Mouse (Mus musculus) limb, embryonic 14.5 days (tissue): Measurements from ENCODE around the gene Olfr101. TPM values are rescaled to one million over a fixed set of nuclear protein-coding genes. Genes with fewer than 3 reads are reported as not detected.
A peak's percentile ranks its signal among the peaks of the same experiment; 100 is the strongest.

Experiments
- ATAC-seq: fragments of 200-750 bp; cut with Nextera tagmentation; 2 replicates; pipeline ENCODE4 v1.8.0; 2017; ENCODE audit warnings: low read depth, moderate number of reproducible peaks, moderate TSS enrichment; ENCODE audit not compliant: low FRiP score
- DNase-seq: peaks from one replicate; pipeline ENCODE4 v3.0.0-alpha.2; 2015; ENCODE audit warnings: low spot score
- H3K27ac ChIP-seq: fragments of 300-500 bp; sonication (generic); replicated peaks from 2 replicates; pipeline ENCODE4 v1.5.1; 2014; ENCODE audit warnings: low read depth, mild to moderate bottlenecking, low read length, moderate library complexity, mixed read lengths
- H3K27me3 ChIP-seq: fragments of 300-500 bp; sonication (generic); 2 replicates; pipeline ENCODE4 v1.6.1; 2014; ENCODE audit warnings: low read length, mixed read lengths; ENCODE audit not compliant: control insufficient read depth, insufficient read depth
- H3K36me3 ChIP-seq: fragments of 300-500 bp; sonication (generic); 2 replicates; pipeline ENCODE4 v1.6.1; 2014; ENCODE audit warnings: mild to moderate bottlenecking, low read length, moderate library complexity, mixed read lengths; ENCODE audit not compliant: control insufficient read depth, insufficient read depth
- H3K4me1 ChIP-seq: fragments of 300-500 bp; sonication (generic); 2 replicates; pipeline ENCODE4 v1.6.1; 2014; ENCODE audit warnings: antibody characterized with exemption, low read length, mixed read lengths; ENCODE audit not compliant: control insufficient read depth, insufficient read depth
- H3K4me2 ChIP-seq: fragments of 300-500 bp; sonication (generic); replicated peaks from 2 replicates; pipeline ENCODE4 v1.6.1; 2014; ENCODE audit warnings: low read depth, mild to moderate bottlenecking, low read length, moderate library complexity; ENCODE audit not compliant: severe bottlenecking
- H3K4me3 ChIP-seq: fragments of 300-500 bp; sonication (generic); replicated peaks from 2 replicates; pipeline ENCODE4 v1.5.1; 2014; ENCODE audit warnings: low read length
- H3K9ac ChIP-seq: fragments of 300-500 bp; sonication (generic); 2 replicates; pipeline ENCODE4 v1.6.1; 2014; ENCODE audit warnings: mild to moderate bottlenecking, low read depth, low read length, moderate library complexity; ENCODE audit not compliant: severe bottlenecking
- H3K9me3 ChIP-seq: fragments of 300-500 bp; sonication (generic); 2 replicates; pipeline ENCODE4 v1.6.1; 2016; ENCODE audit warnings: low read length; ENCODE audit not compliant: control insufficient read depth
- POLR2A ChIP-seq: fragments of 200-500 bp; IDR thresholded peaks from 2 replicates; pipeline ENCODE4 v1.8.0; 2012; ENCODE audit warnings: inconsistent platforms, mild to moderate bottlenecking, moderate library complexity, borderline replicate concordance; ENCODE audit not compliant: insufficient read depth, insufficient read length; ENCODE audit errors: extremely low read depth
- WGBS: fragments of 180-500 bp; shearing (Covaris S2); extraction: QIAGEN DNeasy Blood & Tissue Kit; methylation state at CpG from one replicate; pipeline ENCODE4 v1.1.7; 2014; 5-methylcytosine and 5-hydroxymethylcytosine counted together
- polyA plus RNA-seq, 2 experiments: library from polyadenylated mRNA; depleted of rRNA in 1 of 2; stranded (reverse) in 1 of 2; unstranded in 1 of 2; fragments of >200 nt; fragmentation: Nextera tagmentation in 1 of 2; extraction: Ambion mirVana in 1 of 2; gene quantifications; 2 replicates each; pipeline versions ENCODE4 v1.2.1 to v1.2.3; 2012 to 2014

Gene Olfr101
- polyA plus RNA-seq, 2 experiments: not detected

DNA sequence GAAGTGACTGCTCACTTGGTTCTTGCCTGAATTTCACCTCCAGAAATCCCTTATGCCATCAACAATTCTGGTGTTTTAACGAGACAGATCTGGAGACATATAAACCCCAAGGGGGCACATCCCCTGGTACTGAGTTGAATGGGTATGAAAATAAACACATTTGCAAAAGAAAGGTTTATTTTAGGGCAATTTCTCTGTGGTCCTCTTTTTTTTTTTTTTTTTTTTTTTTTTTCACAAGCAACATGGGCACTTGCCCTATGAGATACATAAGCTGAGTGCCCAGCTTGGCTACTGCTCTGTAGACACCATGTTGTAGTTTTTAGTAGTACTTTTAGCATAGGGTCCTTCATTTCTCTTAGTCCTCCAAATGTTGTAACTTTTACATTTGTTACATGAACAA, 20.8 kb downstream of the Olfr101 start, which contains the start of gene Olfr99:
TSS of gene Olfr99 (minus strand) at position 101 of the 400 bp plus-strand sequence.
- H3K27ac ChIP-seq: no peak within 1 kb of the TSS
- no peaks in the 10 kb centered on the region for H3K4me1 ChIP-seq
- TF ChIP-seq POLR2A: no peak
- ATAC-seq (no peak), DNase-seq (no peak)
- H3K9ac ChIP-seq: no peak within 1 kb of the TSS
- no peak within 1 kb of the TSS for H3K4me2 ChIP-seq
- 71% methylated on average over 1 of the region's 1 CpGs for WGBS
- no peaks in the 10 kb centered on the region for H3K9me3 ChIP-seq
- no peaks in the 10 kb centered on the region for H3K27me3 ChIP-seq
- H3K4me3 ChIP-seq: no peak within 1 kb of the TSS
- no peaks in the 10 kb centered on the region for H3K36me3 ChIP-seq

DNA sequence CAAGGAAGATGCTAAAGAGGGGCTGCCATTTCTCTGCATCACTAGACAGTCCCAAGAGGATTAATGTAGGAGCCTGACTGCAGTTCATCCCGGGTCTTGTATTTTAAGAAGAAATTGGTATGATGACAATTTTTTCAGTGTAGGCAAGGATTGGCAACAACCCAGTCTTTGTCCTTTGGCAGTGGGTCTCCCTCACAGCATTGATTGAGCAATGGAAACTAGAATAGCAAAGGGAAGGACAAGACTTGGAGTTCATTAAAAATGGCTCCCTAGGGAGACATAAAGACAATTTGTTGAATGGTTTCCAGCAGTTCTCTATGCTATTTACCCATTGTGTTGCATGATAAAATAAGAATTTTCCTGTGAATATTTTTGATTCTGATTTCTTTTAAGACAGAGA, 23.8 kb downstream of the Olfr101 start:
- DNase-seq: no peak
- H3K4me3 ChIP-seq: no peak overlapping the region
- no peak for TF ChIP-seq POLR2A
- H3K9ac ChIP-seq: no peak overlapping the region
- no peaks in the 10 kb centered on the region for H3K4me1 ChIP-seq
- H3K36me3 ChIP-seq: no peaks in the 10 kb centered on the region
- H3K9me3 ChIP-seq: no peaks in the 10 kb centered on the region
- no peaks in the 10 kb centered on the region for H3K27me3 ChIP-seq
- no peak overlapping the region for H3K27ac ChIP-seq
- no peak overlapping the region for H3K4me2 ChIP-seq
- no peak for ATAC-seq
- 76% methylated on average over 1 of the region's 1 CpGs for WGBS

DNA sequence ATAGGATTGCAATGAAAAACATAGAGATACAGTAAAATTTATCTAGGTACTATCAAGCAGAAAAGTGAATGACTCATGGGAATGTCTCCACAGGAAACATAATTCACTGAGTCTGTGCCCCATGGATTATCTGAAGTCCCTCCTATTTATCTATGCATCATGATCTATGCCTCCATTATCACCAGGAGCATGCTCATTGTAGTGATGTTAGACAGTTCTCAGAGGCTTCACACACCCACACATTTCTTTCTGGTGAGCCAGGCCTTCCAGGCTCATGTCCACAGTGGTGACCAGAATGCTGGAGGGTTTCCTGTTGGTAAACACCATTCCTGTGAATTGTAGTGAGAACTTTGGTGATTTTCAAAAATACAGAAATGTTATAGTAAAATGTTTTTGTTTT, 27.5 kb downstream of the Olfr101 start:
- no peak overlapping the region for H3K4me3 ChIP-seq
- H3K4me2 ChIP-seq: no peak overlapping the region
- DNase-seq (no peak), ATAC-seq (no peak)
- H3K9ac ChIP-seq: no peak overlapping the region
- no peaks in the 10 kb centered on the region for H3K27me3 ChIP-seq
- no peaks in the 10 kb centered on the region for H3K4me1 ChIP-seq
- H3K36me3 ChIP-seq: no peaks in the 10 kb centered on the region
- H3K9me3 ChIP-seq: no peaks in the 10 kb centered on the region
- no peak for TF ChIP-seq POLR2A
- no peak overlapping the region for H3K27ac ChIP-seq

DNA sequence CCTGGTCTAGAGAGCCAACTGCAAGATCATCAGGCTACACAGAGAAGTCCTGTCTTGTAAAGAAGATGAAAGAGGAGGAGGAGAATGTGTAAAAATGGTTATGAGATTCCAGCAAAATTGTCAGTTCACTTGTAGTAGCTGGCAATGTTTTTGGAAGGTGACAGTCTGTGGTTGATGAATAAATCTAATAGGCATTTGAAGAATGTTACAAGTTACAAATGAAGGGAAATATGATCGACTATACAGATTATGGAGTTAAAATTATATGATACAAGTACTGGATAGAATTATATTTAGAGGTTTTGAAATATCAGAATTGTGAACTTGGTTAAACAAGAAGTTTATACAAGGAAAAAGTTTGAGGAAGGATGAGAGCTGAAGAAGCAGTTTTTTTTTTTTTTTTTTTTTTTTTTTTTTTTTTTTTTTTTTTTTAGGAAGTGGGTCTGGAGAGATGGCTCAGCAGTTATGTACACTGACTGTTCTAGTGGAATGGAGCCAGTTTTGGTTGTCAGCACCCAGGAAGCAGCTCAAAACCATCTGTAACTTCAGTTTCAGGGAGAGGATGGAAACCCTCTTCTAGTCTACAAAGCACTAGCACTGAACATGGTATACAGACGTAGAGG, 28.4 kb downstream of the Olfr101 start:
- Histone ChIP-seq H3K4me1 (no peaks in the 10 kb centered on the region), H3K36me3 (no peaks in the 10 kb centered on the region), H3K4me3 (no peak overlapping the region), H3K4me2 (no peak overlapping the region), H3K27ac (no peak overlapping the region), H3K9me3 (no peaks in the 10 kb centered on the region), H3K27me3 (no peaks in the 10 kb centered on the region), H3K9ac (no peak overlapping the region)
- 78% methylated on average over 2 of the region's 2 CpGs for WGBS
- no peak for ATAC-seq
- no peak for TF ChIP-seq POLR2A
- DNase-seq: no peak

DNA sequence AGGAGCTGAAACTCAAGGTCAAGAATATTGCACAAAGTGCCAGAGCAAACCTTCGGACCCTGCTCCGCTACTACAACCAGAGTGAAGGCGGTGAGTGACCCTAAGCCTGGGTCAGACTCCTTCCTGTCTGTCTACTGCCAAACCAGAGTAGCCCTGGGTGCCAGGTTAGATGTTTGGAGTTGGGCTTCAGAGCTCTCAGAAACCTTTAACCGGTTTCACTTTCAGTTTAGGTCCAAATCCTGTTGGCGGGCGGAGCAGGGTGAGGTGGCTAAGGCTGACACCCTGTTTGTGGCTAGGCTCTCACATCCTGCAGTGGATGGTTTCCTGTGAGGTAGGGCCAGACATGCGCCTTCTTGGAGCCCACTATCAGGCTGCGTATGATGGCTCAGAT, 33.4 kb downstream of the Olfr101 start:
- DNase-seq: no peak
- no peaks in the 10 kb centered on the region for H3K9me3 ChIP-seq
- H3K27ac ChIP-seq: no peak overlapping the region
- no peaks in the 10 kb centered on the region for H3K4me1 ChIP-seq
- H3K9ac ChIP-seq: no peak overlapping the region
- whole genome bisulfite sequencing: 64% methylated on average over 8 of the region's 8 CpGs
- no peak for ATAC-seq
- peak overlapping the region; percentile 91 for H3K4me2 ChIP-seq
- no peaks in the 10 kb centered on the region for H3K36me3 ChIP-seq
- no peaks in the 10 kb centered on the region for H3K27me3 ChIP-seq
- no peak for TF ChIP-seq POLR2A
- peak overlapping the region; percentile 51 for H3K4me3 ChIP-seq
